Mouse (Mus musculus) cerebellum, adult 11-12 months (tissue): ENCODE data around the gene Tspan31.

Source experiments
- DNase-seq: peaks from one replicate; pipeline ENCODE4 v3.0.0; 2022

Tspan31 gene

DNA sequence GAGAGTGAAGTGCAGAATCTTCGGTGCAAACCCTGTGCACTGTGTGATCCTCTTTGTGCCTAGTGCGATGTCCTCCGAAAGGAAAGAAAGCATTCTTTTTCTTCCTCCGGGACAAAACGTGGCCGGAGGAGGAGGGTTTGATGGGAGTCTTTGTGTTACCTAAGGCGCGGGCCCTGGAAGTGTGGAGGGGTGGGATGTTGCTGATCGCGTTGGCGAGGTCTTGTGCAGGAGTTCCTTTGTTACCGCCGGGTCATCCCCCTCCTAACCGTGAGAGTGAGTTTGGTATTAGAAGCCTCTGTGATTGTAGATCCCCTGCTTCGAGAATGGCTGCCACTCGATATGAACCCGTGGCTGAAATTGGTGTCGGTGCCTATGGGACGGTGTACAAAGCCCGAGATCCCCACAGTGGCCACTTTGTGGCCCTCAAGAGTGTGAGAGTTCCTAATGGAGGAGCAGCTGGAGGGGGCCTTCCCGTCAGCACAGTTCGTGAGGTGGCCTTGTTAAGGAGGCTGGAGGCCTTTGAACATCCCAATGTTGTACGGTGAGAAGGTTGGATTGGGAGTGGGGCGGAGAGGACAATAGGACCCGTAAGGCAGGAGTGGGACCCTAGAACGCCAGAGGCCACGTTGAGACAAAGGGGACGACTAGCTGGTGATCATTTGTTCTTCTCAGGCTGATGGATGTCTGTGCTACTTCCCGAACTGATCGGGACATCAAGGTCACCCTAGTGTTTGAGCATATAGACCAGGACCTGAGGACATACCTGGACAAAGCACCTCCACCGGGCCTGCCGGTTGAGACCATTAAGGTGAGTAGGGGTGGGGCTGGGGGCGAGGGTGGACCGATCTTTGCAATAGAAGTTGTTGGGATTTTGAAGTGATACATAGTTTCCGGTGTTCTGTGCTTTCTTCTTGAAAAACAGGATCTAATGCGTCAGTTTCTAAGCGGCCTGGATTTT, 5.9 kb downstream of the Tspan31 start:
- DNase-seq: peak; percentile 71

DNA sequence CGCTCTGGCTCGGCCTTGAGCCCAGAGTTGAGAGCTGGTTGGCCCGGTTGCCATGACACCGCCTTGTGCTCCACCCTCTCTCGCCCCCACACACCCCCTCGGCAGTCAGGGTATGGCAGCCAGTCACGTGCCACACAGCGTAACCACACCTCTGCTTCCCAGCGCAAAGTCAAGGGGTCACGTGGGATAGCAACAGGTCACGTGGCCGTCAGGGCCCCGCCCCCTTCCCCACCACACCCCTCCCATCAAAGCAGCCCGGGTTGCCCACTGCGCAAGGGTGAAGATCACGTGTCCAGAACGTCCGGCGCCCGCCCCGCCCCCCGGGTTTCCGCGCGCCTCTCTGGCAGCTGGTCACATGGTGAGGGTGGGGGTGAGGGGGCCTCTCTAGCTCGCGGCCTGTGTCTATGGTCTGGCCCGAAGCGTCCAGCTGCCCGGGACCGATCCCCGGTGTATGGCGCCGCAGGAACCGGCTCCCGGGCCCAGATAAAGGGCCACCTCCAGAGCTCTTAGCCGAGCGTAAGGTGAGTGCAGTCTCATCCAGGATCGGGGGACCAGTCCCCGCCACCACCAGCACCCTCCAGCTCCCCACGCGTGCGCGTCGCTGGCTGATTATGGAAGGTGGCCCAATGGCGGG, 6.7 kb downstream of the Tspan31 start, which contains the start of gene Cdk4:
Gene Cdk4, plus strand, starts transcription at position 296 of the 634 bp plus-strand sequence.
- DNase-seq: peak; percentile 99

DNA sequence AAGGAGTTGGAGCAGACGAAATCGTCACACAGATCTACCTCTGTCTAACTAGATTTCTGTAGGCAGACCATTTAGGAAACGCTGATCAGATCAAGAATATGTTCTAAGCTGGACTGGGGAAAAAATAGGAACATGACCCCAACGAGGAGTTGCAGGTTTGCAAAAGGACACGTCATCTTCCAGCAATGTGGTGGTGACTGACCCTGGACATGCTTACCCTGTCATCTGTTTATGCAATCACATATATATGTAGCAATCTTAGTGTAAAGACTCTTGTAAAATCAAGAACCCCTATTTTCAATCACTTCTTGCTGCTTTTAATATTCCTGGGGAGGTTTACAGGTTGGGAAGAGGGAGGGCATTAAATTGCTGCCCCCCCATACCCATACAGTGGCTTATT, 7.6 kb downstream of the Tspan31 start:
- DNase-seq: peak; percentile 39

- peak; percentile 55 for DNase-seq
Measured at GRCm38 (mm10) chr10:127062101-127062500, 8.0 kb downstream of the Tspan31 start.

- no peak for DNase-seq
Measured at GRCm38 (mm10) chr10:127061513-127061912, 8.6 kb downstream of the Tspan31 start.

- peak; percentile 62 for DNase-seq
Measured at GRCm38 (mm10) chr10:127061085-127061484, 9.0 kb downstream of the Tspan31 start.

- DNase-seq: peak; percentile 94
Measured at GRCm38 (mm10) chr10:127059968-127060916, 9.8 kb downstream of the Tspan31 start, which contains the start of gene March9. TSS of gene March9 (minus strand) at chr10:127060184.

DNA sequence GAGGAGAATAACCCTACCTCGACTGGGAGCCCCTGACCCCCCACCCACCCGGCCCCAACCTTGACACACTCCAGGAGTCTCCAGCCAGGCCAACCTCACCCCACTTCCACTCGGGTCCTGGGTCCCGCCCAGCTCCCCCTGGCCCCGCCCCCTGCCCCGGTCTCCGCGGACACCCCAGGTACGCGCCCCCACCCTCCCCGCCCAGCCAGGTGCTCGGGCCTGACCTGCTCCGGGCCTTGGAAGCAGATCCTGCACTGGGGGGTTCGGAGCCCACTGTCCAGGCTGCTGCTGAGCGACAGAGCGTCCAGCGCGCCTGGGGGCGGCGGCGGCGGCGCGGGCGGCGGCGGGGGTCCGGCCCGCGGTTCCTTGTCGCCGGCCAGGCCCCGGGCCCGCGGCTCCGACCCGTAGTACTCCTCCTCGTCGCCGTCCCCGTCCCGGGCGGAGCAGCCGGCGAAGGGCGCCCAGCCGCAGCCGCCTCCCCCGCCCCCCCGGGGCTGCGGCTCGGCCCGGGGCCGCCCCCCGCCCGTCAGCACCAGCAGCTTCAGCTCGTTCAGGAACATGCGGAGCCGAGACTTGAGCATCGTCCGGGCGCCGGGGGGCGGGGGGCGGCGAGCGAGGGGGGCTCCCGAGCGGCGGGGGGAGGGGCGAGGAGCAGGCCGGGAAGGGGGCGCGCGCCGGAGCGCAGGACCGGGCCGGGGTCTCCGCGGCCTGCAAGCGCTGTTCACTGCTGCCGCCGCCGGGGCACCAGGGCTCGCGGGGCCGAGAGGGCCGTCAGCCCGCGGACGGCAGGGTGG, 10.7 kb downstream of the Tspan31 start:
- DNase-seq: peak; percentile 60

DNA sequence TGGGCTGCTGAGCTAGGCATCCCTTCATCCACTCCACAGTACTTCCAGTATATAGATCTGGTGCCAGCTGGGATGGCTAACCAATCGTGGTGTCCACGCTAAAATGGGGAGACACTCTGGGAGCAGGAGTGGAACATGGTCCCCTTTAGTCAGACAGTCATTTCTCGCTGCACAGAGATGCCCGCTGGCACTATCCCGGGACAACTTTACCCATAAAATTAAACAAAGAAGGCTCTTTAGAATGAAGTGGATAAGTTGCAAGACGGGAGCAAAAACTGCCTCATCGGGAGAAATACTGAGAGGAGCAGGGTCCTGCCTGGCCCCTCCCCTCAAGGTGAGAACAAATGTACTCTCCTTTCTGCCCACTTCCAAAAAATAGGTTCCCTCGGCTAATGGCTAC, 11.4 kb downstream of the Tspan31 start:
- DNase-seq: peak; percentile 54

DNA sequence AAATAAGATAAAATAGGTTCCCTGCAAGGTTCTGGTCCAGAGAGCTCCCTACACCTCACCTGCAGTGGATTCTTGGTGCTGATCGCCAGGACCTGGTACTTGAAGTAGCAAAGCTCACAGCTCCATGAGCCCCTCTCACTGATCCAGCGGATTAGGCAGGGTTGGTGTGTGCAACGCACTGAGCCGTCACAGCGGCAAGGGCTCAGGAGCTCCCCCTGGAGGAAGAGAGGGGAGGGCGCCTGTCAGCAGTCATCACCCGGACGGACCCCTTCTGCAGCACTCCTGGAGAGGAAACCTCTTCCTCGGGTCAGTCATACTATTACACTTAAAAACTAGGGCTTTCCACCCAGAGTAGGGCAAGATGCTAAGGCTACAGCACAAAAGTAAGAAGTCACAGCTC, 11.9 kb downstream of the Tspan31 start:
- DNase-seq: peak; percentile 76

GRCm38 (mm10) chr10:127056490-127056889, 13.6 kb downstream of the Tspan31 start:
- DNase-seq: peak; percentile 56

- no peak for DNase-seq
Measured at GRCm38 (mm10) chr10:127055406-127055805, 14.7 kb downstream of the Tspan31 start.

- DNase-seq: no peak
Measured at GRCm38 (mm10) chr10:127054646-127055045, 15.4 kb downstream of the Tspan31 start.

- DNase-seq: no peak
Measured at GRCm38 (mm10) chr10:127050119-127050474, 20.0 kb downstream of the Tspan31 start.

DNA sequence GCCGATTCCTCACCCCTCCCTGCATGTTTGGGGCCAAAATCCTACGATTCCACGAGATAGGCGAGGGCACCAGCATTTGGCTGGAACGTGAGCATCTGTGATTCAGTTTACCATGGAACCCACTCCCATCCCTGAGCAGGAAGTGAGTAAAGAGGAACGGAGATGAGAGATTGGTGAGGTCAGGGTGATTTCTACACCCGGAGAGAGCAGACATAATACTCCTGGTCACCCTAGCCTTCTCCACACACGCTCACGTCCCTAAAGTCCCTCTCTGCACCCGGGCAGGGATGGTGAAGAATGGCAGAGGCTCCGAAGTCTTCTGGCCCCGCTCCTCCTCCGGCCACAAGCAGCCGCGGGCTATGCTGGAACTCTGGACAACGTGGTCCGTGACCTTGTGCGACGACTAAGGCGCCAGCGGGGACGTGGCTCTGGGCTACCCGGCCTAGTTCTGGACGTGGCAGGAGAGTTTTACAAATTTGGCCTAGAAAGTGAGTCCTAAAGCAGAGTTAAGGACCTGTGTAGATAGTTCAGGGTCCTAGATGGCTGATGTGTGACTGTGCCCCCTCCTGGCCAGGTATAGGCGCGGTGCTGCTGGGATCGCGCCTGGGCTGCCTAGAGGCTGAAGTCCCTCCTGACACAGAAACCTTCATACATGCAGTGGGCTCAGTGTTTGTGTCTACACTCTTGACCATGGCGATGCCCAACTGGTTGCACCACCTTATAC, 20.5 kb downstream of the Tspan31 start:
- no peak for DNase-seq

GRCm38 (mm10) chr10:127048608-127049394, 21.3 kb downstream of the Tspan31 start:
- DNase-seq: no peak

DNA sequence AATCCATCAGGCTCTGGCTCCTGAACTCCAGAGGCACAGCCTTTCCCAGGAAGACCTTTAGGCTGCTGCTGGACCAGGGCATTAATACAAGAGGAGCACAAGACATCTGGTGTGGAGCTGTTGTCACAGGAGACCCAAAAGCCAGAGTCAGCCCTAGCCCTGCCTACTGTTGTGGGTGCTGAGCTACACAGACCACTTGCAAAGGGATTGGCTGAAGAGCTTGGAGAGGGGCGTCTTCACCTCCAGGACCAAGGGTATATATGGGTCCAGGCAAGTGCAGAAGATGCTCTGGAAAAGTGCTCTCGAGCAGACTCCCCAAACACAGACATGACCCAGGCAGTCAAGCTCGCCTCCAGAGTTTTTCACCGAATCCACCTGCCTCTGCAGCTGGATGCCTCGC, 22.1 kb downstream of the Tspan31 start, which contains the start of gene Cyp27b1:
Gene Cyp27b1, plus strand, starts transcription at position 297 of the 400 bp plus-strand sequence.
- DNase-seq: no peak

GRCm38 (mm10) chr10:127043187-127043586, 26.9 kb downstream of the Tspan31 start:
- DNase-seq: no peak

DNA sequence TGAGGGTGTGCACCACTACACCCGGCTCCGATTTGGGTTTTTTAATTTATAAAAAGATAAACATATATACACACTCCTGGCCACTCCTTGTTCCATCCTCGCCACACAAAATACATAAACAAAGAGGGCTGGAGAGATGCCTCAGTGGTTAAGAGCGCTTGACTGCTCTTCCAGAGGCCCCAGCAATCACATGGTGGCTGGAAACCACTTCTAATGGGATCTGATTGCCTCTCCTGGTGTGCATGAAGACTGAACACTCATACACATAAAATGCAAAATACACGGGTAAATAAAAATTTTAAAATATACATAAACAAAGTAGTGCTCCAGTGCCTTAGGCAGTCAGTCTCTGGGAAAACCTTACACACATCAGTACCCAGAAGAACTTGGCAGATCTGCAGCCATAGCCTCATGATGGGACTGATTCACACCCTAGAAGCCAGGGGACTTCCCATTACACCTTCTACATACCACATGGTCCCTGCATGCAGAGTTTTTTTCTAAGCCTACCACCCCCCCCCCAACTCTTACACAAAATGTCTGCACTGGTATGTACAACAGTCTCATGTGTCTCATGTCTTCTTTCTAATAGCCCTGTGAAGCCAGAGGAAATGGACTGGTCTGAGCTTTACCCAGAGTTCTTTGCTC, 27.5 kb downstream of the Tspan31 start:
- DNase-seq: no peak
